Mouse (Mus musculus) heart, adult 2 months (tissue): ENCODE data around the gene Cul3.

ENCODE experiments used
- CTCF ChIP-seq: fragments of 200-600 bp; IDR thresholded peaks from 2 replicates; pipeline ENCODE4 v1.8.1; 2022; ENCODE audit warnings: antibody characterized with exemption, mild to moderate bottlenecking, moderate library complexity
- EP300 ChIP-seq: fragments of 200-500 bp; IDR thresholded peaks from 2 replicates; pipeline ENCODE4 v1.6.1; 2011; ENCODE audit warnings: low read depth, low read length, control low read depth; ENCODE audit not compliant: insufficient read depth
- POLR2A ChIP-seq: fragments of 200-500 bp; IDR thresholded peaks from 2 replicates; pipeline ENCODE4 v1.6.1; 2011; ENCODE audit warnings: mild to moderate bottlenecking, low read depth, low read length, control low read depth; ENCODE audit not compliant: insufficient read depth

DNA sequence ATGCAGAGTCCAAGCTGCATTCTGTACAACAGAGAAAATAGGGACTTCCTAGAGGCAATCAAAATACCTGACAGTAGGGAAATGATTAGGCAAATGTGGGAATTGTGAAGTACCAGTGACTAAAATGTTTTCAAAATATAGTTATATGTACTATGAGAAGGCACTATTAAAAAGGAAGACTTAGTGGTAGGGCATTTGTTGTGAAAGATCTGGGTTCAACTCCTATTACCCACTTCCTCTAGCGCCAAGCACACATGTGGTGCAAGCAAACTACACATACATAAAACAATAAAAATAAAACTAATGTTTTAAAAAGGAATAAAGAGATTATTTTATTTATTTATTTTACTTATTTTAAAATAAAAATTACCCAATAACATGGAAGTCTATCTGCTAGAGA, 5.2 kb downstream of the Cul3 start:
- TF ChIP-seq EP300 (no peak), POLR2A (no peak), CTCF (no peak)
